Mouse (Mus musculus) neural tube, embryonic 15.5 days (tissue): ENCODE measurements at regions not wholly inside any gene's neighbourhood (a gene's known extent, or its start where the extent isn't known, plus 50 kb on each side); places are given as distances from the start of the nearest gene placed in this dataset.

Experiments used
- ATAC-seq: fragments of 200-750 bp; cut with Nextera tagmentation; 2 replicates; pipeline ENCODE4 v1.8.0; 2017; ENCODE audit warnings: mild to moderate bottlenecking, moderate TSS enrichment, moderate library complexity; ENCODE audit not compliant: low FRiP score
- H3K27ac ChIP-seq: fragments of 300-500 bp; sonication (generic); replicated peaks from 2 replicates; pipeline ENCODE4 v1.5.1; 2015; ENCODE audit warnings: mild to moderate bottlenecking, inconsistent platforms
- H3K27me3 ChIP-seq: fragments of 300-500 bp; sonication (generic); replicated peaks from 2 replicates; pipeline ENCODE4 v1.6.1; 2015; ENCODE audit warnings: inconsistent platforms
- H3K36me3 ChIP-seq: fragments of 300-500 bp; sonication (generic); 2 replicates; pipeline ENCODE4 v1.6.1; 2015; ENCODE audit warnings: inconsistent platforms
- H3K4me1 ChIP-seq: fragments of 300-500 bp; sonication (generic); 2 replicates; pipeline ENCODE4 v1.6.1; 2015; ENCODE audit warnings: inconsistent platforms
- H3K4me2 ChIP-seq: fragments of 300-500 bp; sonication (generic); 2 replicates; pipeline ENCODE4 v1.6.1; 2015; ENCODE audit warnings: inconsistent platforms, mild to moderate bottlenecking, moderate library complexity
- H3K4me3 ChIP-seq: fragments of 300-500 bp; sonication (generic); replicated peaks from 2 replicates; pipeline ENCODE4 v1.5.1; 2015; ENCODE audit warnings: mild to moderate bottlenecking, inconsistent platforms
- H3K9ac ChIP-seq: fragments of 300-500 bp; sonication (generic); replicated peaks from 2 replicates; pipeline ENCODE4 v1.6.1; 2015; ENCODE audit warnings: mild to moderate bottlenecking, inconsistent platforms
- H3K9me3 ChIP-seq: fragments of 300-500 bp; sonication (generic); replicated peaks from 2 replicates; pipeline ENCODE4 v1.6.1; 2016; ENCODE audit warnings: inconsistent platforms
- WGBS: fragments of 180-500 bp; shearing (Covaris S2); methylation state at CpG from one replicate; pipeline ENCODE4 v1.1.7; 2015; ENCODE audit warnings: mixed read lengths; 5-methylcytosine and 5-hydroxymethylcytosine counted together

- H3K4me1 ChIP-seq = no peaks in the 10 kb centered on the region
- no peak overlapping the region for H3K27ac ChIP-seq
- H3K36me3 ChIP-seq = no peaks in the 10 kb centered on the region
- H3K9me3 ChIP-seq = no peaks in the 10 kb centered on the region
- no peak overlapping the region for H3K9ac ChIP-seq
- peak; percentile 61; the same call in 1 of the 2 replicates for ATAC-seq
- H3K4me2 ChIP-seq = no peak overlapping the region
- no peak overlapping the region for H3K4me3 ChIP-seq
- H3K27me3 ChIP-seq = no peaks in the 10 kb centered on the region
- WGBS = 57% methylated on average over 2 of the region's 2 CpGs
These were observed 131.0 kb upstream of the Rgs17 start for GRCm38 (mm10) chr10:6053207-6053606.

- no peak for ATAC-seq
- H3K4me2 ChIP-seq = no peak overlapping the region
These were observed 121.2 kb upstream of the Rgs17 start for GRCm38 (mm10) chr10:6043358-6043757.

GRCm38 (mm10) chr10:6039771-6040170 lies 117.6 kb upstream of the Rgs17 start:
- Histone ChIP-seq H3K4me3 (no peak overlapping the region), H3K9ac (no peak overlapping the region), H3K36me3 (no peaks in the 10 kb centered on the region), H3K4me1 (peaks cover 5% of the 10 kb centered on the region), H3K9me3 (no peaks in the 10 kb centered on the region), H3K27me3 (no peaks in the 10 kb centered on the region), H3K27ac (no peak overlapping the region), H3K4me2 (no peak overlapping the region)
- no peak for ATAC-seq
- WGBS = 80% methylated on average over 4 of the region's 4 CpGs

More at GRCm38 (mm10) chr10:6043358-6043757, 121.2 kb upstream of the Rgs17 start:
- no peaks in the 10 kb centered on the region for H3K27me3 ChIP-seq
- no peaks in the 10 kb centered on the region for H3K9me3 ChIP-seq
- no peak overlapping the region for H3K27ac ChIP-seq
- 61% methylated on average over 5 of the region's 5 CpGs for WGBS
- H3K4me3 ChIP-seq = no peak overlapping the region
- no peaks in the 10 kb centered on the region for H3K36me3 ChIP-seq
- H3K4me1 ChIP-seq = no peaks in the 10 kb centered on the region
- no peak overlapping the region for H3K9ac ChIP-seq

- peaks cover 5% of the 10 kb centered on the region for H3K4me1 ChIP-seq
- H3K4me3 ChIP-seq = peak overlapping the region; percentile 19
These were observed 113.7 kb upstream of the Rgs17 start for GRCm38 (mm10) chr10:6035792-6036487.

GRCm38 (mm10) chr10:6032469-6032868 lies 110.3 kb upstream of the Rgs17 start:
- no peak overlapping the region for H3K4me2 ChIP-seq
- no peak overlapping the region for H3K27ac ChIP-seq
- 76% methylated on average over 4 of the region's 4 CpGs for WGBS
- H3K9ac ChIP-seq = no peak overlapping the region
- no peaks in the 10 kb centered on the region for H3K36me3 ChIP-seq
- peaks cover 5% of the 10 kb centered on the region for H3K4me1 ChIP-seq
- H3K27me3 ChIP-seq = no peaks in the 10 kb centered on the region
- H3K9me3 ChIP-seq = no peaks in the 10 kb centered on the region
- ATAC-seq = no peak
- no peak overlapping the region for H3K4me3 ChIP-seq

More at GRCm38 (mm10) chr10:6035792-6036487, 113.7 kb upstream of the Rgs17 start:
- 17% methylated on average over 25 of the region's 25 CpGs for WGBS
- Histone ChIP-seq H3K36me3 (no peaks in the 10 kb centered on the region), H3K27me3 (no peaks in the 10 kb centered on the region), H3K9ac (0 out of 2 replicates have a peak overlapping the region, but pooled peaks have one; percentile 14), H3K4me2 (peak overlapping the region; percentile 52), H3K27ac (no peak overlapping the region), H3K9me3 (no peaks in the 10 kb centered on the region)
- ATAC-seq = peak; percentile 93

- Histone ChIP-seq H3K4me3 (no peak overlapping the region), H3K9me3 (no peaks in the 10 kb centered on the region), H3K9ac (no peak overlapping the region), H3K4me1 (no peaks in the 10 kb centered on the region), H3K27me3 (no peaks in the 10 kb centered on the region), H3K36me3 (no peaks in the 10 kb centered on the region), H3K4me2 (no peak overlapping the region), H3K27ac (no peak overlapping the region)
- ATAC-seq = no peak
- WGBS = 57% methylated on average over 1 of the region's 1 CpGs
These were observed 105.4 kb upstream of the Rgs17 start for GRCm38 (mm10) chr10:6027551-6027950.

GRCm38 (mm10) chr10:6026317-6026716 lies 104.1 kb upstream of the Rgs17 start:
- Histone ChIP-seq H3K4me1 (no peaks in the 10 kb centered on the region), H3K36me3 (no peaks in the 10 kb centered on the region), H3K9me3 (no peaks in the 10 kb centered on the region), H3K9ac (no peak overlapping the region), H3K27me3 (no peaks in the 10 kb centered on the region), H3K4me3 (no peak overlapping the region), H3K4me2 (no peak overlapping the region), H3K27ac (no peak overlapping the region)
- no peak for ATAC-seq
- WGBS = 36% methylated on average over 5 of the region's 5 CpGs

- no peak overlapping the region for H3K27ac ChIP-seq
- H3K36me3 ChIP-seq = no peaks in the 10 kb centered on the region
- no peak overlapping the region for H3K9ac ChIP-seq
- no peak overlapping the region for H3K4me3 ChIP-seq
- ATAC-seq = no peak
- no peaks in the 10 kb centered on the region for H3K4me1 ChIP-seq
- no peak overlapping the region for H3K4me2 ChIP-seq
- H3K27me3 ChIP-seq = no peaks in the 10 kb centered on the region
- 89% methylated on average over 2 of the region's 2 CpGs for WGBS
- no peaks in the 10 kb centered on the region for H3K9me3 ChIP-seq
These were observed 100.5 kb upstream of the Rgs17 start for GRCm38 (mm10) chr10:6022609-6023283.

- no peak overlapping the region for H3K4me2 ChIP-seq
- no peaks in the 10 kb centered on the region for H3K4me1 ChIP-seq
- 65% methylated on average over 9 of the region's 9 CpGs for WGBS
- H3K27me3 ChIP-seq = no peaks in the 10 kb centered on the region
- no peaks in the 10 kb centered on the region for H3K36me3 ChIP-seq
- no peak for ATAC-seq
- H3K27ac ChIP-seq = no peak overlapping the region
- no peak overlapping the region for H3K9ac ChIP-seq
- no peaks in the 10 kb centered on the region for H3K9me3 ChIP-seq
- no peak overlapping the region for H3K4me3 ChIP-seq
These were observed 98.9 kb upstream of the Rgs17 start for GRCm38 (mm10) chr10:6020944-6021684.

- Histone ChIP-seq H3K27me3 (no peaks in the 10 kb centered on the region), H3K27ac (no peak overlapping the region), H3K9ac (no peak overlapping the region), H3K9me3 (no peaks in the 10 kb centered on the region), H3K36me3 (no peaks in the 10 kb centered on the region), H3K4me2 (no peak overlapping the region), H3K4me3 (no peak overlapping the region), H3K4me1 (no peaks in the 10 kb centered on the region)
- ATAC-seq = no peak
- WGBS = 75% methylated on average over 4 of the region's 4 CpGs
These were observed 91.5 kb upstream of the Rgs17 start for GRCm38 (mm10) chr10:6013743-6014142.

- ATAC-seq = no peak
- Histone ChIP-seq H3K4me2 (no peak overlapping the region), H3K36me3 (no peaks in the 10 kb centered on the region), H3K9me3 (no peaks in the 10 kb centered on the region), H3K27me3 (no peaks in the 10 kb centered on the region), H3K4me1 (no peaks in the 10 kb centered on the region), H3K4me3 (no peak overlapping the region), H3K27ac (no peak overlapping the region), H3K9ac (no peak overlapping the region)
- WGBS = 74% methylated on average over 5 of the region's 5 CpGs
These were observed 89.3 kb upstream of the Rgs17 start for GRCm38 (mm10) chr10:6011541-6011940.

GRCm38 (mm10) chr10:6011029-6011428 lies 88.8 kb upstream of the Rgs17 start:
- Histone ChIP-seq H3K9ac (no peak overlapping the region), H3K4me1 (no peaks in the 10 kb centered on the region), H3K4me3 (no peak overlapping the region), H3K4me2 (no peak overlapping the region), H3K27ac (no peak overlapping the region), H3K9me3 (no peaks in the 10 kb centered on the region), H3K36me3 (no peaks in the 10 kb centered on the region), H3K27me3 (no peaks in the 10 kb centered on the region)
- ATAC-seq = no peak; the same call in 1 of the 2 replicates
- 56% methylated on average over 5 of the region's 5 CpGs for WGBS
